Mouse (Mus musculus) T-cell, adult 2 months (primary cell): ENCODE measurements at regions not wholly inside any gene's neighbourhood (a gene's known extent, or its start where the extent isn't known, plus 50 kb on each side); places are given as distances from the start of the nearest gene placed in this dataset.

Source experiments
- DNase-seq: peaks from one replicate; pipeline ENCODE4 v3.0.0; 2022; ENCODE audit warnings: low spot score

- no peak for DNase-seq
Measured at GRCm38 (mm10) chr4:55203731-55204710, 145.8 kb upstream of the Rad23b start.

GRCm38 (mm10) chr4:55206226-55206625 lies 143.6 kb upstream of the Rad23b start:
- DNase-seq = no peak

DNA sequence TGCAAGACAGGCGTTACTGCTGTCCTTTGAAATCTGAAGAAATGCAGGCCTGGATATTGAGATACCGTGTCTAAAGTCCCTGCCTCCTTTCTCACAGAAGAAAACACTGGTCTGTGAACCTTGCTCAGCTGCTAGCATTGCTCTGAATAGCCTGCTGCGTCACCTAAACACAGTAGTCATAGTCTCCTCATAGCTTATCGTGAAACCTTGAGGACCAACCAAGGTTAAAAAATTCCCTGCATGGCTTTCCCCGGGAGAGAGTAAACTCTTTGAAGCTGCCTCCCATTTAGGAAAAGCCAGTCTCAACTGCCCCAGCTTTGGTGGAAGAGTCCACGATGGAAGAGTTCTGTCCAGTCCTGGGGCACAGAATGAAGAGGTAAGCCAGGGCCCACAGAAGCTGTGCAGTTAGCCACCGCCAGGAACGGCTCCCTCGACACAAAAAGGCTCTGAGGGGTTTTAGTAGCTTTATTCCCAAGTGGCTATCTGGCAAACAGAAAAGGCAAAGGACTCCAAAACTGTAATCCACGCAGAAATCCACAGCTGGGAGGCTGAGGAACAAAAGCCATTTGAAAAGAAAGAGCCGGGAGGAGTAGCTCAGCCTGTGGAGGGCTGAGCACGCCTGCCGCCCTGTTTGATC lies 142.0 kb upstream of the Rad23b start:
- no peak for DNase-seq

DNA sequence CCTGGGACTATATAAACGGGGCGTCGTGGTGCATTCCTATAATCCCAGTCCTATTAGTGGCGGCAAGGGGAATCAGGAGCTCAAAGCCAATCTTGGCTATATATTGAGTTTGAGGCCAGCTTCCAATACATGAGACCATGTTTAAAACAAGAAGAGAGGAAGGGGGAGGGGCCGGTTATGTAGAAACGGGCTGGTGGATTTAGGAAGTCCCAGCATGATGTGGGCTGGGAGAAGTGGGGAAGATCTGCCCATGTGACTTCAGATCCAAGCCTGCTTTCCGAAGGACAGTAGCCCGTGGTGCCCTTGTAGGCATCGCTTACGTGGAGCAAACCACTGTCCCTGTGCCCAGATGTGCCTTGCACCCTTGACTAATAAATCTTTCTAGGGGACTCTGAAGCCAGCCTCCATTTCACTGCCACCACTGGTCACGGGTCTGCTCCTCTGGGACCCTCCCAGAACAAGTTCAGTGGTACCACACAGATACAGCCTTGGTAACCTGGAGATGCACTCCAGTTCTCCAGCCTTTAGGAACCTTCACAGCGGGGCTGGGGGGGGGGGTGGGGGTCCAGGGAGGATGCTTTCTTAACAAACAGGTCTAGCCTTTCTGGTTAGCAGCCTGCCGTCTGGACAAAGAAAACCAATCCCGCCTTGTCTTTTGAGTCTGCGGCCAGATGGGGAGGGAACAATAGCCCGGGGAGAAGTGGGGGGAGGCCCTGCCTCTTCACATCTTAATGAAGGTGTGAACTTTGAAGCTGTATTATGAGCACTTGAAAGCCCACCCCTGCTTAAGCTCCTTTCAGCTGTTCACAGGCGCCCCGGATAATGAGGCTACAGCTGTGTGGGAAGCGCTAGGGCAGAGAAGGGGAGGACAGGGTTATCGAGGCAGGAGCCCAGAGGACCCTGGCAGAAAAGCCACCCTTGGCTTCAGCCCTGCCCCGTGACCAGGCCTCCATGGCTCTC lies 141.2 kb upstream of the Rad23b start:
- no peak for DNase-seq

DNA sequence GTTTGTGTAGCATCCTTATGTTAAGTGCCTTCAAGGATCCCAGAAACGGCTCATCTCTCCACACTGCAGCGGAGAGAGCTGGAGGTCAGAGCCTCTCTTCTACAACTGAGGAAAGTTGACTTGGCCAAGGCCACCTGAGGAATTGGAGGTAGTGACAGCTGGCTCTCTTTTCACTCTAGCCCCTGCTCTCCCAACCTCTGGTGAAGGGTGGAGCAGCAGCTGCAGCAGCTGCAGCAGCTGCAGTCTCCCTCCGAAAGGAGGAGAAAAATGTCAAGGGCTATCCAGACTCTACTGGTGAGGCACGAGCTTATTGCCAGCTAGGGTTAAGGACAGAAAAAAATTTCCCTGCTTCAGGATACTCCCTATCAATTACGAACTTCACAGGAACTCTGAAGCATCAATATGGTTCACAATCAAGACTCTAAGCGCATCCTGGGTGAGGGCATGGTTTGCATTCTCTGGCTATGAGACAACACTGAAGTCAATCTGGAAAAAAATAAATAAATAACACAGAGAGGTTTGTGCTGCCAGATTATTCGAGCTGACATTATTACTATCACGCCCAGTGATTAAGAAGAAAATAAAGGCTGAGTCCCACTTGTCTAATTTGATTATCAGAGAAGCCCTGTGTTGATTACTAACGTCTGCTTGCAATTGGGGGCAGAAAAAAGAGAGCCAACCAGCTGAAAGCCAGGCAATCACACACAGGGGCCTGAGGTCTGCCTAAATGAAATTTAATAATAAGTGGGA lies 134.2 kb upstream of the Rad23b start:
- no peak for DNase-seq

DNA sequence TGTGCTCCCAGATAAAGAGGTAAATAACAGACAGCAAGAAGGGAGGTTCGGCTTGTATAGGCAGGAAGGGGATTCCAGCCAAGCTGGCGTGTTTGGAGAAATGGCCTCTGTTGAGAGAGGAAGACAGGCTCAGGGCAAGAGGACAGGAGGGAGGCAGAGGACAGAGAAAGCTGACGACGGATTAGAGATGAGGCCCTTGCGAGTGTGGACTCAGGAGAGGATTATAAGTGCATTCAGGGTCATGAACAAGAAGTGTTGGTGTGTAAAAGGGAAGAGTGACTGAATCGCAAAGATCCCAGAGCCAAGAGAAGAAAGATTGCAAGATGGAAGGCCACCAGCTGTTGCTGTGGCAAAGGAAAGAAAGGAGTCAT lies 133.7 kb upstream of the Rad23b start:
- no peak for DNase-seq

DNA sequence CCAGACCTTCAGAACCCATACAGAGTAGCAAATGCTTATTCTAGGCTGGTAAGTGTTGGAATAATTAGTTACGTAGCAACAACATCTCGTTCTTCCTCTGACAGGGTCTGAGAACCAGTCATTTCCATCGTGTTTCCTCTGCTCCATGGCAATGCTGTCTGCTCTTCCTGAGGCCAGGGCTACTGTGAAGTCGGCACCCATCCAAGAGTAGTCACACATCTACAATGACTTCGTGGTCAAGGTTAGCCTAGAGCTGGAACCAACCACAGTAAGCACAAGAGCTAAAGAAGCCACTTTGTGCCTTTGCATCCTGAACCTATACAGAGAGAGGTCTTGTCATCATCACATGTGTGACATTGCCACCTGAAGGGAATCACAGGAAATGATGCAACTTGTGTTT lies 124.1 kb upstream of the Rad23b start:
- DNase-seq = no peak

GRCm38 (mm10) chr4:55227394-55227793 lies 122.4 kb upstream of the Rad23b start:
- DNase-seq = no peak

DNA sequence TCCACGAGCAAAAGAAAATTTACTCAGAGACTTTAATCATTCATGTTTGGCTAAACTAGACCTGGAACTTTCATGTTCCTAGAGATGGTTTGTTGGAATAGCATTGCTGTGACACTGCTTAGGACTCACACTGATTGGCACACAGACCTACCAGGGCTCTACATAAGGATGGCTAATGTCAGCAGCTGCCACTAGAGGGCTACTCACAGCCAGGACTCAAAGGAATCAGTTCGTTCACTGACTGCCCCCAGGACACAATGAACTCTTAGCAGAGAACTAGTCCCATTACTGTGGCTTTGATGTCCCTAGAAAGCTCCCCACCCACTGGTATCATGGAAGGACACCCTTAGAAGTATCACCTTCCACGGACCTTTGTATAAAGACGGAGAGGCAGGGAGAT lies 118.3 kb upstream of the Rad23b start:
- no peak for DNase-seq

GRCm38 (mm10) chr4:55237856-55238255 lies 112.0 kb upstream of the Rad23b start:
- DNase-seq = peak; percentile 38

- DNase-seq = peak; percentile 54
Measured at GRCm38 (mm10) chr4:55240450-55240849, 109.4 kb upstream of the Rad23b start.

- no peak for DNase-seq
Measured at GRCm38 (mm10) chr4:55242331-55242730, 107.5 kb upstream of the Rad23b start.

- DNase-seq = no peak
Measured at GRCm38 (mm10) chr4:55243091-55244058, 106.5 kb upstream of the Rad23b start.

GRCm38 (mm10) chr4:55245789-55246188 lies 104.1 kb upstream of the Rad23b start:
- no peak for DNase-seq

GRCm38 (mm10) chr4:55250334-55250733 lies 99.5 kb upstream of the Rad23b start:
- no peak for DNase-seq

- DNase-seq = no peak
Measured at GRCm38 (mm10) chr4:55251546-55251945, 98.3 kb upstream of the Rad23b start.

DNA sequence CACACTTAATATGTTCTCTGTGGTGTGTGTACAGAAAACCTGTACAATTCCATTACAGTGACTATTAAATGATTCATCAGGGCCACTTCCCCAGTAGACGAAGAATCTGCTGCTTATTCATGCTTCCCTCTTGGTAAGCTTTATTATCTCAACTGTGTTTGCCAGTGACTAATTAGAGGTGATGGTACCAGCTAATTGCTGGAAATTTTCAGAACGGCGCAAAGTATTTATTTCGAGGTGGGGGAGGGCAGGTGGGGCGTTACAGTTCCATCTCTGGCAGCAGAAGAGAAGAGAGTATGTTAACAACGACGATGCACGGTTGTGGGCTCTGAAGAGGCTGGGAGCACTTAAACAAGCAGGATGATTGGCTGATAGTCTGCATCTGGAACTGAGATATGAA lies 96.1 kb upstream of the Rad23b start:
- no peak for DNase-seq

- no peak for DNase-seq
Measured at GRCm38 (mm10) chr4:55271965-55272630, 77.7 kb upstream of the Rad23b start.

GRCm38 (mm10) chr4:55276300-55276952 lies 73.4 kb upstream of the Rad23b start:
- DNase-seq = no peak
